Mouse (Mus musculus) C2C12 (cell line): ENCODE results near the gene Galnt16.

Experiments used
- CEBPB ChIP-seq: IDR thresholded peaks from one replicate; pipeline ENCODE4 v1.6.1; 2011; ENCODE audit warnings: low read depth, mild to moderate bottlenecking, control low read depth, moderate library complexity
- CTCF ChIP-seq: IDR thresholded peaks from one replicate; pipeline ENCODE4 v1.5.1; 2011; ENCODE audit not compliant: control insufficient read depth, insufficient read depth, insufficient read length
- MAX ChIP-seq: IDR thresholded peaks from one replicate; pipeline ENCODE4 v1.6.1; 2011; ENCODE audit warnings: mild to moderate bottlenecking, control low read depth
- MYOG ChIP-seq: IDR thresholded peaks from one replicate; pipeline ENCODE4 v1.6.1; 2011; ENCODE audit not compliant: control insufficient read depth, insufficient read length; ENCODE audit errors: extremely low read depth
- USF1 ChIP-seq: IDR thresholded peaks from one replicate; pipeline ENCODE4 v1.6.1; 2011; ENCODE audit warnings: low read depth, mild to moderate bottlenecking, control low read depth, moderate library complexity

DNA sequence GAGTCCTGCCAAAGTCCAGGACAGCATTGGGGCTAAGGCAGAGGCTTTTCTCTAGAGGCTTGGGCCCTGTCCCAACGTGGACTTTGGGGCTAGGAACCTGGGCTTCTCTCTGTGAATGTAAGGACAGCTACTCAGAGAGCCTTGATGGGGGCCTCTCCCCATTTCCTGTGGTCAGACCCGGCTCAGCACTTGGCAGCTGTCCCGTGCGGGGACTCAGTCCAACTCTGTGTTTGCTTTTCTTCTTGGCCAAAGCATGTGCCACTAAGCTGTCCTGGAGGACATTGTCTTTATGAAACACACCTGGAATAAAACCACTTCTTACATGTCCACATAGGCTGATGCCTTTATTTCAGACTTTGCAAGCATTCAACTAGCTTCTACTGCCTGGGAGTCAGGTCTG lies 85.5 kb downstream of the Galnt16 start:
- no peak for TF ChIP-seq CTCF
- TF ChIP-seq USF1, result no peak
- no peak for TF ChIP-seq CEBPB
- no peak for TF ChIP-seq MYOG
- TF ChIP-seq MAX, result no peak
